Mouse (Mus musculus): ENCODE results near the gene Pip5k1a.

GRCm38 (mm10) chr3:95063741-95064140 is 43.0 kb downstream of the Pip5k1a start:
- TF ChIP-seq GATA1 (IDR thresholded peaks at IDR 0.05; ENCODE audit: low read length) (no peak), TAL1 (IDR thresholded peaks at IDR 0.05; ENCODE audit: low read length) (no peak)
